Mouse (Mus musculus) kidney, embryonic 14.5 days (tissue): ENCODE data around the gene Hspb8. TPM values are rescaled to one million over a fixed set of nuclear protein-coding genes. Genes with fewer than 3 reads are reported as not detected.
A peak's percentile ranks its signal among the peaks of the same experiment; 100 is the strongest.

Experiments used
- ATAC-seq: fragments of 200-750 bp; cut with Nextera tagmentation; 2 replicates; pipeline ENCODE4 v1.8.0; 2017; ENCODE audit warnings: moderate number of reproducible peaks, mild to moderate bottlenecking, moderate TSS enrichment, moderate library complexity; ENCODE audit not compliant: low FRiP score, low TSS enrichment
- H3K27ac ChIP-seq: fragments of 300-500 bp; sonication (generic); 2 replicates; pipeline ENCODE4 v1.5.1; 2014; ENCODE audit warnings: low read depth, mild to moderate bottlenecking, low read length, moderate library complexity, mixed read lengths
- H3K27me3 ChIP-seq: fragments of 300-500 bp; sonication (generic); 2 replicates; pipeline ENCODE4 v1.6.1; 2014; ENCODE audit warnings: mild to moderate bottlenecking, low read length; ENCODE audit not compliant: control insufficient read depth, insufficient read depth
- H3K36me3 ChIP-seq: fragments of 300-500 bp; sonication (generic); 2 replicates; pipeline ENCODE4 v1.6.1; 2014; ENCODE audit warnings: low read length, mixed read lengths; ENCODE audit not compliant: control insufficient read depth, insufficient read depth
- H3K4me1 ChIP-seq: fragments of 300-500 bp; sonication (generic); 2 replicates; pipeline ENCODE4 v1.6.1; 2014; ENCODE audit warnings: low read length, mixed read lengths; ENCODE audit not compliant: control insufficient read depth, insufficient read depth
- H3K4me2 ChIP-seq: fragments of 300-500 bp; sonication (generic); replicated peaks from 2 replicates; pipeline ENCODE4 v1.6.1; 2014; ENCODE audit warnings: low read depth, mild to moderate bottlenecking, low read length
- H3K4me3 ChIP-seq: fragments of 300-500 bp; sonication (generic); 2 replicates; pipeline ENCODE4 v1.5.1; 2014; ENCODE audit warnings: mild to moderate bottlenecking, low read length
- H3K9ac ChIP-seq: fragments of 300-500 bp; sonication (generic); 2 replicates; pipeline ENCODE4 v1.6.1; 2014; ENCODE audit warnings: low read depth, mild to moderate bottlenecking, low read length, moderate library complexity
- H3K9me3 ChIP-seq: fragments of 300-500 bp; sonication (generic); 2 replicates; pipeline ENCODE4 v1.6.1; 2016; ENCODE audit warnings: low read length; ENCODE audit not compliant: control insufficient read depth
- WGBS: fragments of 180-500 bp; shearing (Covaris S2); extraction: QIAGEN DNeasy Blood & Tissue Kit; methylation state at CpG from one replicate; pipeline ENCODE4 v1.1.7; 2014; 5-methylcytosine and 5-hydroxymethylcytosine counted together
- polyA plus RNA-seq: library from polyadenylated mRNA; unstranded; fragments of >200 nt; fragmentation: Nextera tagmentation; extraction: Ambion mirVana; gene quantifications from 2 replicates; pipeline ENCODE4 v1.2.1, GENCODE M21; 2014

Gene Hspb8
- polyA plus RNA-seq: 2.4 and 3.0 TPM in 2 replicates

GRCm38 (mm10) chr5:116422699-116423201, at the start of gene Hspb8:
Gene Hspb8 (minus strand): TSS chr5:116422864.
- Histone ChIP-seq H3K4me2 (peak within 1 kb of the TSS; percentile 56), H3K9ac (peak within 1 kb of the TSS; percentile 47; the same call in 1 of the 2 replicates), H3K36me3 (no peaks in the 10 kb centered on the region), H3K4me1 (peaks cover 9% of the 10 kb centered on the region; the same call in 1 of the 2 replicates), H3K27me3 (no peaks in the 10 kb centered on the region), H3K4me3 (peak within 1 kb of the TSS; percentile 26), H3K27ac (no peak within 1 kb of the TSS; the same call in 1 of the 2 replicates), H3K9me3 (no peaks in the 10 kb centered on the region)
- ATAC-seq: peak; percentile 80
- WGBS: under 1% methylated on average over 18 of the region's 20 CpGs

GRCm38 (mm10) chr5:116461354-116462042, 38.8 kb upstream of the Hspb8 start:
- WGBS: 50% methylated on average over 11 of the region's 11 CpGs
- Histone ChIP-seq H3K4me3 (no peak overlapping the region), H3K9me3 (no peaks in the 10 kb centered on the region; the same call in 1 of the 2 replicates), H3K27me3 (no peaks in the 10 kb centered on the region), H3K27ac (no peak overlapping the region), H3K4me1 (no peaks in the 10 kb centered on the region), H3K9ac (no peak overlapping the region), H3K36me3 (no peaks in the 10 kb centered on the region), H3K4me2 (no peak overlapping the region)
- ATAC-seq: no peak

DNA sequence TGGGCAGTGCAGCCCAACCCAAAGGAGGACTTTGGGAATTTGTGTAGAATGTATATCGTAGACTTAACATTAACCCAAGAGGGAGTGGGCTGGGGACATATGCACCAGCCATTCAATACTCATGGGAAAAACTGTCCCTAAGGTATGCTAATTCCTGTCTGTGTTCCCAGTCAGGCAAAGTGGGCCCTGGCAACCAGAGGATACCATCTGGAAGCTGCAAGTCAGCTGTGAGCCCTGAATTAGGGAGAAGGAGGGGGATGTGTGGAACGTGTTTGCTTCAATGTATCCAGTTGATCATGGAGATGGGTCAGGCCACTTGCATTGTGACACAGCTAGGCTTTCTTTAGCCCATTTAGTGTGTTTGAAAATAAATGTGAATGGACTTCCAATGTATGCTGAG, 37.3 kb upstream of the Hspb8 start:
- Histone ChIP-seq H3K9ac (no peak overlapping the region), H3K4me3 (no peak overlapping the region), H3K9me3 (no peaks in the 10 kb centered on the region), H3K27ac (no peak overlapping the region), H3K36me3 (no peaks in the 10 kb centered on the region), H3K4me1 (no peaks in the 10 kb centered on the region), H3K27me3 (no peaks in the 10 kb centered on the region), H3K4me2 (no peak overlapping the region)
- no peak for ATAC-seq
- 80% methylated on average over 2 of the region's 2 CpGs for WGBS

DNA sequence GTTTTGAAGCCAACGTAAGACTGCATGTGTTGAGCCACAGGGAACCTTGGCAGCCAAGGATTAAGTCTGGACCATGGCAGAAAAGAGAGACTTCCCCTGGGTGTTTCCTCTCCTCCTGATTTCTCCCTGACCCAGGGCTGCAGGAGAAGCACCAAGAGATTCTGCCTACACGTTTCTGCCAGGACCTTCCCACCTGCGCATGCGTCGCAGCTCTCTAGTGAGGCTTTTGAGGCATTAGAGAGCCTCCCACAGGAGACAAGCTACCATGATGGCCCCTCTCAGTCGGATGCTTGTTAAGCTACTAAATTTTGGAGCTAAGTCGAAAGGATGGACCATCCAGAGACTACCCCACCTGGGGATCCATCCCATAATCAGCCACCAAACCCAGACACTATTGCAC, 35.1 kb upstream of the Hspb8 start:
- Histone ChIP-seq H3K27me3 (no peaks in the 10 kb centered on the region), H3K4me1 (no peaks in the 10 kb centered on the region), H3K4me2 (no peak overlapping the region), H3K36me3 (no peaks in the 10 kb centered on the region), H3K9ac (no peak overlapping the region), H3K9me3 (no peaks in the 10 kb centered on the region), H3K4me3 (no peak overlapping the region), H3K27ac (no peak overlapping the region)
- 76% methylated on average over 7 of the region's 7 CpGs for WGBS
- no peak for ATAC-seq

DNA sequence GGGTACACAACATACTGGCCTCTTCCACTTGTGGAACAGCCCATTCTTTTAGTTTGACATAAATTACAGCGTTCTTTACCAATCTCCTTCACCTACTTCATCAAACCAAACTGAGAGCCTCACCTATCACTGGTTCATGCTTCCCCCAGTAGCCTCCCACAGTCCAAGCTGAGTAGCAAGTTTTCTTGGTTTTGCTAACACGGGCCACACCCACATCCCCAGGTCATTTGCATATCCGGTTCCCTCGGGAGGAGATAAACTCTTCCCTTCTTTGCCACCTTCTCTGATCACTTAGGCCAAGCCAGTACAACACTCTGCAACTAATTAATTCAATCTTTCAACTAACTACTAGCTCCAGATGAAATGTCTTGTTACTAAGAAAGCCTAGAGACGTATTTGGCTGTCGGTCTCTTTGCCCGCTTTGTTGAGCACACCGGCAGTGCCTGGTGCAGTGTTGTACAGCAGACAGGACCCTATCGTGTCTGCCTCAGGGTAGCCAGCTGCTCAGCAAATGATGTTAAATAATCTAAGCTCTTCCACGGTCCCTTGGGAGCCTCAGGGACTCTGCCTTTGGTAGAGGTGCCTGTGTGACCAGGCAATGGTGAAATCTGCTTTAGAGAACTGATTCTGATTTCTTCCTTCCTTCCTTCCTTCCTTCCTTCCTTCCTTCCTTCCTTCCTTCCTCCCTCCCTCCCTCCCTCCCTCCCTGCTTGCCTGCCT, 34.3 kb upstream of the Hspb8 start:
- no peak overlapping the region for H3K27ac ChIP-seq
- no peaks in the 10 kb centered on the region for H3K9me3 ChIP-seq
- peak overlapping the region; percentile 17 for H3K4me2 ChIP-seq
- H3K36me3 ChIP-seq: no peaks in the 10 kb centered on the region
- WGBS: 37% methylated on average over 10 of the region's 10 CpGs
- ATAC-seq: no peak
- H3K9ac ChIP-seq: 0 out of 2 replicates have a peak overlapping the region, but pooled peaks have one; percentile 7
- no peak overlapping the region; the same call in 1 of the 2 replicates for H3K4me3 ChIP-seq
- H3K4me1 ChIP-seq: no peaks in the 10 kb centered on the region
- H3K27me3 ChIP-seq: no peaks in the 10 kb centered on the region

- peak; percentile 40 for ATAC-seq
- under 1% methylated on average over 26 of the region's 27 CpGs for WGBS
These were observed 30.8 kb upstream of the Hspb8 start for GRCm38 (mm10) chr5:116453401-116453851.

GRCm38 (mm10) chr5:116450901-116451300, 28.2 kb upstream of the Hspb8 start:
- Histone ChIP-seq H3K4me1 (no peaks in the 10 kb centered on the region), H3K27ac (no peak overlapping the region), H3K4me3 (no peak overlapping the region), H3K9ac (no peak overlapping the region), H3K36me3 (no peaks in the 10 kb centered on the region), H3K4me2 (no peak overlapping the region), H3K27me3 (peaks cover 3% of the 10 kb centered on the region; the same call in 1 of the 2 replicates), H3K9me3 (no peaks in the 10 kb centered on the region)
- 68% methylated on average over 8 of the region's 8 CpGs for WGBS
- ATAC-seq: no peak

More at GRCm38 (mm10) chr5:116453401-116453851, 30.8 kb upstream of the Hspb8 start:
- Histone ChIP-seq H3K4me3 (peak overlapping the region; percentile 27), H3K9me3 (no peaks in the 10 kb centered on the region), H3K27me3 (no peaks in the 10 kb centered on the region), H3K9ac (0 out of 2 replicates have a peak overlapping the region, but pooled peaks have one; percentile 8), H3K36me3 (no peaks in the 10 kb centered on the region), H3K4me2 (peak overlapping the region; percentile 53), H3K27ac (peak overlapping the region; percentile 43; the same call in 1 of the 2 replicates), H3K4me1 (no peaks in the 10 kb centered on the region)

GRCm38 (mm10) chr5:116449522-116450225, 27.0 kb upstream of the Hspb8 start:
- 54% methylated on average over 8 of the region's 8 CpGs for WGBS
- Histone ChIP-seq H3K4me3 (no peak overlapping the region), H3K27me3 (peaks cover 3% of the 10 kb centered on the region; the same call in 1 of the 2 replicates), H3K4me1 (no peaks in the 10 kb centered on the region), H3K9me3 (no peaks in the 10 kb centered on the region), H3K9ac (no peak overlapping the region), H3K4me2 (no peak overlapping the region), H3K36me3 (no peaks in the 10 kb centered on the region), H3K27ac (no peak overlapping the region)
- no peak for ATAC-seq
